Mouse (Mus musculus) C2C12 (cell line): ENCODE data around the gene Tulp2.

Experiments used
- CEBPB ChIP-seq: IDR thresholded peaks from one replicate; pipeline ENCODE4 v1.6.1; 2011; ENCODE audit warnings: low read depth, mild to moderate bottlenecking, control low read depth, moderate library complexity
- CTCF ChIP-seq: IDR thresholded peaks from one replicate; pipeline ENCODE4 v1.5.1; 2011; ENCODE audit not compliant: control insufficient read depth, insufficient read depth, insufficient read length
- FOSL1 ChIP-seq: IDR thresholded peaks from one replicate; pipeline ENCODE4 v1.8.0; 2011; ENCODE audit warnings: mild to moderate bottlenecking, low read length; ENCODE audit not compliant: poor library complexity, insufficient read depth, severe bottlenecking
- MAX ChIP-seq: IDR thresholded peaks from one replicate; pipeline ENCODE4 v1.6.1; 2011; ENCODE audit warnings: mild to moderate bottlenecking, control low read depth
- MYOD1 ChIP-seq: IDR thresholded peaks from one replicate; pipeline ENCODE4 v1.6.1; 2011; ENCODE audit warnings: low read depth; ENCODE audit not compliant: control insufficient read depth, insufficient read length
- MYOG ChIP-seq: IDR thresholded peaks from one replicate; pipeline ENCODE4 v1.6.1; 2011; ENCODE audit not compliant: control insufficient read depth, insufficient read length; ENCODE audit errors: extremely low read depth
- USF1 ChIP-seq: IDR thresholded peaks from one replicate; pipeline ENCODE4 v1.6.1; 2011; ENCODE audit warnings: low read depth, mild to moderate bottlenecking, control low read depth, moderate library complexity

DNA sequence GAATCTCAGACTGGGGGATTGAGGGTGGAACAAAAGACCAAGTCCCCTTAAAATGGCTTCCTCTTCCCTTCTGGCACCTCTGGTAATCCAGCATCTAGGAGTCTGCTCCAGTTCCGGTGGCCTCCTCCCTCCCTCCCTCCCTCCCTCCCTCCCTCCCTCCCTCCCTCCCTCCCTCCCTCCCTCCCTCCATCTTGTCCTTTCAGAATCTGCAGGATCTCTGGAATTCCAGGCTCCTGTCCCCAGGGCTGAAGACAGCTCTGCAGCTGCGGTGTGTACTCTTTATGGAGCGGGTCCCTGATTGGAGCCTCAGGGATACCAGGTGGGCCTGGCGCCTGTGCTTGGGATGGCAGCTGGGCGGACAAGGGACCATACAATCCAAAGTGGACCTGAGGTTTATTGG is 20.4 kb upstream of the Tulp2 start:
- TF ChIP-seq CTCF, result no peak
- TF ChIP-seq MAX, result no peak
- peak; percentile 29 for TF ChIP-seq MYOD1
- TF ChIP-seq USF1, result no peak
- no peak for TF ChIP-seq CEBPB
- TF ChIP-seq MYOG, result no peak
- no peak for TF ChIP-seq FOSL1
